Mouse (Mus musculus): ENCODE results near the gene Tubb1.
A peak's percentile ranks its signal among the peaks of the same experiment; 100 is the strongest.

Gene Tubb1

DNA sequence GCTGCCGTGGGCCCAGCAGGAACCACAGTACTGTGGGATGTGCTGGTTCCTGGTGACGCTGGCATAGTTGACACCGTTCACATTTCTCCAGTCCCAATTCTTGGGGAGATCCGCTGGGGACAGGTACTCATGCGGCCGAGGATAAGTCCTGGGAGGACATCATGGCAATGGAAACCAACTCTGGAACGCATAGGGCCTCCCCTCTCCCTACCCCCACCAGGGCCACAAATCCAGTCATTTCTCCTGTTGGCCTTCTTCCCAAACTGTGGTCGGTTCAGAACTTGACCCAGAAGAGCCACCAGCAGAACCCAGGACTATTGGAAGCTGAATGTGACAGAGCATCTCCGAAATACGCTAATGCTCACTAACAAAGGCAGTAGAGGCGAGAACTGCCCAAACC lies 12.3 kb upstream of the Tubb1 start:
- no peak for TF ChIP-seq GATA4 (IDR thresholded peaks at IDR 0.05; ENCODE audit: insufficient replicate concordance, low read length)

- no peak for TF ChIP-seq GATA4 (IDR thresholded peaks at IDR 0.05; ENCODE audit: insufficient replicate concordance, low read length)
Observed at GRCm38 (mm10) chr2:174438737-174439449, 11.6 kb upstream of the Tubb1 start, which contains the start of gene Ctsz. Gene Ctsz, minus strand, starts transcription at chr2:174439039.

DNA sequence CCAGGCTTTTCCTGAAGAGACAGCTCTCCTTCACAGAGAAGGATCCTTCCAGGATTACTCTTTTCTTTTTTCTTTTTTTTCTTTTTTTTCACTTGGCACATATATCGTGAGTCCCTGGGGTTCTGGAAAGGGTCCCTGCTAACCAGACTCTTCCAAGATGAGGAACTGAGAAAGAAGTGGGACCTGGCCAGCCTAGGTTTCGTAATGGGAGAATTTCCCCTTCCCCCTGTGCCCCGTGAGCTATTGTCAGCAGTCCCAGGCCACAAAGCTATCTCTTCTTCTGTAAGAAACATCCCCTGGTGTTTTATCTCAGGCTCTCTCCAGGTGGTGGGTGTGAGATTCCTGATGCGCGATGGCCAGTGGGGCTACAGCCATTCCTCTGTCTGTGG lies 11.1 kb upstream of the Tubb1 start:
- no peak for TF ChIP-seq GATA4 (IDR thresholded peaks at IDR 0.05; ENCODE audit: insufficient replicate concordance, low read length)

GRCm38 (mm10) chr2:174439961-174440360 lies 10.5 kb upstream of the Tubb1 start:
- TF ChIP-seq GATA4 (IDR thresholded peaks at IDR 0.05; ENCODE audit: insufficient replicate concordance, low read length): no peak

DNA sequence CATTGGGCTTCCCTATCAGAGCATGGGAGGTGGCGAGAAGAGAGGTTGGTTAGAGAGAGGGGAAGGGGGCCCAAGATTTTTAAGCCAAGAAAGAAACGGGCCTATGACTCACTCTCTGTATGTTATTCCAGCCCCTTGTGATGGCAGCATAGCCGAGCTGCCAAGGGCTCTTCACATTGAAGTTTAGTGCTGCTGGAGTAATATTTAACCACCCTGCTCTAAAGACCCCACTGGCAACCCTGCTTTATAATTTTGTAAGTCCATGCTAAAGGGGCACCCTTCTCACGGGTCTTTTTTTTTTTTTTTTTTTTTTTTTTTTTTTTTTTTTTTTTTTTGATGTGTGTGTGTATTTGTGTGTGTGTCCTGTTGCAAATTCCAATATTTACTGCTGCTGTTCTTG lies 8.6 kb upstream of the Tubb1 start:
- TF ChIP-seq GATA4 (IDR thresholded peaks at IDR 0.05; ENCODE audit: insufficient replicate concordance, low read length): no peak

DNA sequence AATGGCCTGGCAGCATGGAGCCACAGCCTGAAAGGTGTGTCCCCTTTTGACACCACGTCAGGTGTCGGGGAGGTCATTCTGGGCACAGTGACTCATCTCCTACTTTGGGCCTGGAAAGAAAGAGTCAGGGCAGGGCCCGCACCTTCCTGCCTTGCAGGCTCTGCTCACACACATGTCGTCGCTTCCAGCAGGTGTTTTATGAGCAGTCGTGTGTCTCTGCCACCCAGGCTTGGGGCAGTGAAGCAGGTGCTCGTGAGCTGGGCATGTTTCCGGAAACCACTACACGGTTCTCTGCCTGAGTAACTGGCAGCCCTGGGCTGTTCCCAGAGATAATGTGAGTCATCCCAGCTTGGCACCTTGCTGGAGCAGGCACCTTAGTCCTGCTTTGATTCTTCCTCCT lies 8.0 kb upstream of the Tubb1 start:
- TF ChIP-seq GATA4 (IDR thresholded peaks at IDR 0.05; ENCODE audit: insufficient replicate concordance, low read length): no peak

- no peak for TF ChIP-seq GATA4 (IDR thresholded peaks at IDR 0.05; ENCODE audit: insufficient replicate concordance, low read length)
Observed at GRCm38 (mm10) chr2:174443046-174443445, 7.4 kb upstream of the Tubb1 start.

- TF ChIP-seq GATA4 (IDR thresholded peaks at IDR 0.05; ENCODE audit: insufficient replicate concordance, low read length): no peak
Observed at GRCm38 (mm10) chr2:174444359-174444758, 6.1 kb upstream of the Tubb1 start.

DNA sequence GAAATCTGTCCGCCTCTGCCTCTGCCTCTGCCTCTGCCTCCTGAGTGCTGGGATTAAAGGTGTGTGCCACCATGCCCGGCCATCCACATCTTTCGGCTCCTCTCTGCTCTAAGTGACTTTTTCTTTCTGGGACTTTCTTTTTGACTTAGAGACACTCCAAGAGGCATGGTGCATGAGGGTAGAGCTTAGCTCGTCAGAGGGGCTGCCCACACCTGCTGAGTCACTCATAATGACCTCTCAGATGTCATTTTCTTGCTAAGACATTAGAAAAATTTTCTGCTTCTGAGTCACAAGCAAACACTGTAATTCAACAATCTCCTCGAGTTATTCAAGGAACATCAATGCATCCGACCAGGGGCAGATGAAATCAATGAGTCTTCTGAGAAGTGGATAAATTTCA lies 5.5 kb upstream of the Tubb1 start:
- TF ChIP-seq GATA4 (IDR thresholded peaks at IDR 0.05; ENCODE audit: insufficient replicate concordance, low read length): no peak

DNA sequence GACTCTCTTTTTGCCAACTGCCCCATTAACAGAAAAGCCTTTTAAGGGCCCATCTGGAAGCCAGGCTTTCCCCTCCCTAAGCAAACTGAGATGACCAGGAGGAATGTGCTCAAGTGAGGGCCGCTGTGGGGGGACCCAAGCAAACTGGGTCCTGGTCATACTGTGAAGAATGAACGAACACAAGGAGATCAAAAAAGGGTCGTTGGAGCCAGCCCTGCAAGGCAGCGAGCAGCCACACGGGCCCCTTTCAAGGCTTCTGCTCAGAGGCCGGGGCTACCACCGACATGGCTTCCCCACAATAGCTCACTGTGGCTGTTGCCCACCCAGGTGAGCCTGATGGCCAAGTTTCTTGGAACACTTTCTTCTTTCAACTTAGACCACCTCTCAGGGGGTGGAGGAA lies 4.0 kb upstream of the Tubb1 start:
- no peak for TF ChIP-seq GATA4 (IDR thresholded peaks at IDR 0.05; ENCODE audit: insufficient replicate concordance, low read length)

DNA sequence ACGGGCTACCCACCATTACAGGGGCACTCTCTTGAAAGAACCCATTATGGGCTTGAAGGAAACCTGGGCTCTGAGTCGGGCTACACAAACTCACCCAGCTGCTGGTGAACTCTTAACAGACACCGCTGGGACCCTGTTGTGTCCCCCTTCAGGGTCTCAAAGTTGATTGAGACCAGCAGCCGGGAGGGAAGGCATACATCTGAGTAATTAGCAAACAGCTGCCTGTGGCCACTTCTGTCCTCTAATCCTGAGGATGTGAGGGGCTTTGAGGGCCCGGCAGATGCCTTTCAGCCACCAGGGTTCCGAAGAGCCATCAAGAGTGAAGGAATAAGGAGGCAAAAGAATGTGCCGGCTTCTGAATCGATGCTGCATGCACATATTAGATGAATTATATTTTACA lies 3.6 kb upstream of the Tubb1 start:
- no peak for TF ChIP-seq GATA4 (IDR thresholded peaks at IDR 0.05; ENCODE audit: insufficient replicate concordance, low read length)

DNA sequence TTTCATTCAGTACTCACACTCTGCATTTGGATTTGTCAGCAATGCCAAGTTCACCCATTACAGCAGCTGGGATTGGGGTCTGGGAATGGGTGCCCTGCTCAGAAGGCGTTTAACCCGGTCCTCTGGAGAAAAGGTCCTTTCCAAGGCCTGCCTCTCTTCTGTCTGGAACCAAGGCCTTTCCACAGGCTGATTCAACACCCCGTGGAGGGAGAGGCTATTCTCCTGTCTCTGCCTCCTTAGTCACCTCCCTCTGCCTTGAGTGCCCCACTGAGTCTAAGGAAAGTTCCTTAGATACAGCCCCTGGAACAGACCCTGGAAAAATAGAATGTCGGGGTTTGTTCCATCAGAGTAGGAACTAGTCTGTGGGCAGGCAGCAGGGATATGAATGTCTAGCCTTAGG lies 2.1 kb upstream of the Tubb1 start:
- TF ChIP-seq GATA4 (IDR thresholded peaks at IDR 0.05; ENCODE audit: insufficient replicate concordance, low read length): no peak

DNA sequence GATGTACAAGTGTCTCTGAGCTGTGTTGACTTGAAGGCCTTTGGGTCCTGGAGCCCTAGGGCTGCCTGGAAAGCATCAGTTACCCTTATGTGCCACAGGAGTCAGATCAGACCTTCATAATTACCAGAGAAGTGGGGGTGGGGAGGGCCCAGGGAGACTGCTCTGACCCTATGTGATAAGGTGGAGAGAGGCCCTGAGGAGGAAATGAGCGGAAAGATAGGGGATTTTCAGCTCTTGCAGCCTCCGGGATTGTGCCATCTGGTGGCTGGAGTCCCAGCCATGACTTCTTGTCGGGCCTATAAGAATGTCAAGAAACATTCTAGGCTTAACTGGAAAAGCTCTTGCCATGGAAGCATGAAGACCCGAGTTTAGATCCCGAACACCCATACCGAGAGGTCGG lies 3.2 kb downstream of the Tubb1 start:
- TF ChIP-seq GATA4 (IDR thresholded peaks at IDR 0.05; ENCODE audit: insufficient replicate concordance, low read length): no peak

GRCm38 (mm10) chr2:174459365-174459764 lies 8.9 kb downstream of the Tubb1 start:
- no peak for TF ChIP-seq GATA4 (IDR thresholded peaks at IDR 0.05; ENCODE audit: insufficient replicate concordance, low read length)

- no peak for TF ChIP-seq GATA4 (IDR thresholded peaks at IDR 0.05; ENCODE audit: insufficient replicate concordance, low read length)
Observed at GRCm38 (mm10) chr2:174463370-174463769, 12.9 kb downstream of the Tubb1 start.

DNA sequence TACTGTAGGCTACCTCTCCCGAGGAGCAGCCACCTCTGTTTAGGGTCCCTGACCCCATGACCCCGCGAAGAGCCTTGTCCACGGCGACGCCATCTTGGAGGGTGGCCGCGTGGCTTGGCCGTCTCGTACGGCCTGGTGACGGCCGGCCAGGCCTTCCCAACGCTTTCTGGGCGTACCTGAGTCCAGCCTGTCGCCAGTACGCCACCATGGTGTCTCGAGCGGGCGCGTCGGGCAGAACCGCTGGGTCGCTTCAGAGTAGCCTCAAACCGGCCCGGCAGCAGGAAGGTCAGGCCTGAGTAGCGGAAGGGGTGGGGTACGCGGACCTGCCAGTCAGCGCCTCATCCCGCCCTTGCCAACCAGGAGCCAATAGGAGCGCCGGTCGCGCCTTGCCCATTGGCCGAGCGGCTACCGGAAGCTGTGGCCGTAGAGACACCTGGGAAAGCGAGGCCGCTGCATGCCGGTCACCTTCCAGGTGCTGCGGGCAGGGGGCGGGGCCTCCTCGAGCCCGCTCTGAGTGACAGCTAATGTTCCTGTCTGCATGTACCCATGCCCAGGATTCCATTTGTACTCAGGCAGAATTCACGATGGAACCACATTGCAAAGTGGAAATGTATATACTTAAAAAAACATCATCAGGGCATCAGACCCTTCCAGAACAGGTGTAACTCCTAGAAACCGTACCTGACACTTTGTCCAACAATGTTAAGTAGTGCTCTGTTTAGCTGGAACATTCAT lies 13.5 kb downstream of the Tubb1 start, which contains the start of gene Atp5e:
Gene Atp5e, minus strand, starts transcription at position 317 of the 735 bp plus-strand sequence.
- peak; percentile 12; the same call in 1 of the 2 replicates for TF ChIP-seq GATA4 (IDR thresholded peaks at IDR 0.05; ENCODE audit: insufficient replicate concordance, low read length)
